Mouse (Mus musculus) heart, embryonic 15.5 days (tissue): ENCODE data around the gene Elmo3. TPM values are rescaled to one million over a fixed set of nuclear protein-coding genes. Genes with fewer than 3 reads are reported as not detected.

Experiments
- ATAC-seq: fragments of 200-750 bp; cut with Nextera tagmentation; replicated peaks from 2 replicates; pipeline ENCODE4 v1.8.0; 2017; ENCODE audit warnings: low read depth, moderate TSS enrichment; ENCODE audit not compliant: insufficient number of reproducible peaks, insufficient read depth, low FRiP score
- H3K27ac ChIP-seq: fragments of 300-500 bp; sonication (generic); 2 replicates; pipeline ENCODE4 v1.5.1; 2015; ENCODE audit warnings: mild to moderate bottlenecking, inconsistent platforms
- H3K27me3 ChIP-seq: fragments of 300-500 bp; sonication (generic); 2 replicates; pipeline ENCODE4 v1.6.1; 2015; ENCODE audit warnings: inconsistent platforms
- H3K36me3 ChIP-seq: fragments of 300-500 bp; sonication (generic); 2 replicates; pipeline ENCODE4 v1.6.1; 2015; ENCODE audit warnings: mild to moderate bottlenecking, inconsistent platforms
- H3K4me1 ChIP-seq: fragments of 300-500 bp; sonication (generic); replicated peaks from 2 replicates; pipeline ENCODE4 v1.6.1; 2015; ENCODE audit warnings: inconsistent platforms
- H3K4me2 ChIP-seq: fragments of 300-500 bp; sonication (generic); 2 replicates; pipeline ENCODE4 v1.6.1; 2015; ENCODE audit warnings: inconsistent platforms, mild to moderate bottlenecking, moderate library complexity
- H3K4me3 ChIP-seq: fragments of 300-500 bp; sonication (generic); 2 replicates; pipeline ENCODE4 v1.5.1; 2015; ENCODE audit warnings: mild to moderate bottlenecking, inconsistent platforms
- H3K9ac ChIP-seq: fragments of 300-500 bp; sonication (generic); 2 replicates; pipeline ENCODE4 v1.6.1; 2015; ENCODE audit warnings: mild to moderate bottlenecking, inconsistent platforms
- H3K9me3 ChIP-seq: fragments of 300-500 bp; sonication (generic); replicated peaks from 2 replicates; pipeline ENCODE4 v1.6.1; 2016; ENCODE audit warnings: inconsistent platforms
- WGBS: fragments of 180-500 bp; shearing (Covaris S2); methylation state at CpG from one replicate; pipeline ENCODE4 v1.1.7; 2015; ENCODE audit warnings: mixed read lengths; 5-methylcytosine and 5-hydroxymethylcytosine counted together
- polyA plus RNA-seq: library from polyadenylated mRNA; unstranded; fragments of >200 nt; fragmentation: Nextera tagmentation; extraction: Ambion mirVana; gene quantifications from 2 replicates; pipeline ENCODE4 v1.2.1, GENCODE M21; 2015

The Elmo3 gene
- polyA plus RNA-seq = 2.3 and 4.6 TPM in 2 replicates

- Histone ChIP-seq H3K27ac (peak within 1 kb of the TSS; percentile 68), H3K9me3 (no peaks in the 10 kb centered on the region), H3K36me3 (peaks cover 44% of the 10 kb centered on the region), H3K27me3 (no peaks in the 10 kb centered on the region), H3K9ac (peak within 1 kb of the TSS; percentile 56), H3K4me2 (peak within 1 kb of the TSS; percentile 83), H3K4me1 (peaks cover 35% of the 10 kb centered on the region), H3K4me3 (peak within 1 kb of the TSS; percentile 43)
- ATAC-seq = peak; percentile 54
- 7% methylated on average over 30 of the region's 30 CpGs for WGBS
These were observed at the start of gene Elmo3 for GRCm38 (mm10) chr8:105305211-105306145. Gene Elmo3 (plus strand): TSS chr8:105305601.

GRCm38 (mm10) chr8:105257318-105258114 lies 47.9 kb upstream of the Elmo3 start:
- no peak for ATAC-seq
- H3K9ac ChIP-seq = no peak overlapping the region
- 64% methylated on average over 7 of the region's 7 CpGs for WGBS
- H3K4me2 ChIP-seq = no peak overlapping the region
- peaks cover 42% of the 10 kb centered on the region for H3K4me1 ChIP-seq
- peaks cover 4% of the 10 kb centered on the region; the same call in 1 of the 2 replicates for H3K36me3 ChIP-seq
- H3K27me3 ChIP-seq = peaks cover 43% of the 10 kb centered on the region
- no peaks in the 10 kb centered on the region for H3K9me3 ChIP-seq
- H3K4me3 ChIP-seq = no peak overlapping the region
- no peak overlapping the region for H3K27ac ChIP-seq

DNA sequence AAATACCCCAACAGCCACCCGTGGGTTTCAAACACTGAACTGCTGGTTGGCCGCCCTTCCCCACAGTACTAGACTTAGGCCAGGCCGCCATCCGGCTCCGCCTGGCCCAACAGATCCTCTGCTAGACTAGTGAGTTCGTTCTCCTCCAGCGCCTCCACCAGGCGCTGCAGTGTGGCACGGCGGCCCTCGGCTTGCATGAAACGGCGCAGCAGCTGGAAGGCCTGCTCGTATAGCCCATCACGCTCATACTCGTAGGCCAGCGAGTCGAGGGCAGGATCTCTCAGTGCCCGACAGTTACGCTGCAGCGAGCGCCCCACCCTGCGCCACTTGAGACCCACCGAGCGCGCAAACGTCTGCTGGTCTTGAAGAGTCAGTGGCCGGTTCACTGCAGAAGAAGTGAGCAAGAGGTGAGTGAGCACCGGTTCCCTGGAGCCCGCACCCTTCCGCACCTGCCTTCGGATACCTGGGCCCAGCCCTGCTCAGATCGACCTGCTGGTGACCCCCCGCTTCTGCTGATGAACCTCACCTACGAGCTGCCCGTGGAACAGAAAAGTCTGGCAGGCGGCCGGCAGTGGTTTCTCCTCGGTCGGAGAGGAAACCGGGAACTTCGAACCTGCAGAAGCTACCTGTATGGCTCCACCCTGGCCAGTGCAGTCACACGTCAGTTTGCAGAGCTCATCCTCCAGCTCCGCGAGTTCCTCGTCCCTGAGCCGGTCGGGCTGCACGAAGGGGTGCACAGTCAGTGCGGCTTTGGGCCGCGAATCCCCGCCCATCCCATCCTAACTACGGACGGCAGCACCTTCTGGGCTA lies 46.3 kb upstream of the Elmo3 start:
- WGBS = 7% methylated on average over 55 of the region's 55 CpGs
- no peak overlapping the region for H3K27ac ChIP-seq
- no peaks in the 10 kb centered on the region for H3K36me3 ChIP-seq
- peaks cover 34% of the 10 kb centered on the region for H3K4me1 ChIP-seq
- H3K9me3 ChIP-seq = no peaks in the 10 kb centered on the region
- peaks cover 47% of the 10 kb centered on the region for H3K27me3 ChIP-seq
- H3K4me2 ChIP-seq = peak overlapping the region; percentile 89
- peak overlapping the region; percentile 48 for H3K9ac ChIP-seq
- ATAC-seq = no peak
- peak overlapping the region; percentile 51 for H3K4me3 ChIP-seq

GRCm38 (mm10) chr8:105259721-105260320 lies 45.6 kb upstream of the Elmo3 start:
- Histone ChIP-seq H3K4me2 (peak overlapping the region; percentile 89), H3K27me3 (peaks cover 47% of the 10 kb centered on the region), H3K9ac (peak overlapping the region; percentile 48), H3K4me3 (peak overlapping the region; percentile 51), H3K4me1 (peaks cover 33% of the 10 kb centered on the region), H3K27ac (no peak overlapping the region), H3K9me3 (no peaks in the 10 kb centered on the region), H3K36me3 (no peaks in the 10 kb centered on the region)
- no peak for ATAC-seq
- WGBS = 5% methylated on average over 30 of the region's 30 CpGs

DNA sequence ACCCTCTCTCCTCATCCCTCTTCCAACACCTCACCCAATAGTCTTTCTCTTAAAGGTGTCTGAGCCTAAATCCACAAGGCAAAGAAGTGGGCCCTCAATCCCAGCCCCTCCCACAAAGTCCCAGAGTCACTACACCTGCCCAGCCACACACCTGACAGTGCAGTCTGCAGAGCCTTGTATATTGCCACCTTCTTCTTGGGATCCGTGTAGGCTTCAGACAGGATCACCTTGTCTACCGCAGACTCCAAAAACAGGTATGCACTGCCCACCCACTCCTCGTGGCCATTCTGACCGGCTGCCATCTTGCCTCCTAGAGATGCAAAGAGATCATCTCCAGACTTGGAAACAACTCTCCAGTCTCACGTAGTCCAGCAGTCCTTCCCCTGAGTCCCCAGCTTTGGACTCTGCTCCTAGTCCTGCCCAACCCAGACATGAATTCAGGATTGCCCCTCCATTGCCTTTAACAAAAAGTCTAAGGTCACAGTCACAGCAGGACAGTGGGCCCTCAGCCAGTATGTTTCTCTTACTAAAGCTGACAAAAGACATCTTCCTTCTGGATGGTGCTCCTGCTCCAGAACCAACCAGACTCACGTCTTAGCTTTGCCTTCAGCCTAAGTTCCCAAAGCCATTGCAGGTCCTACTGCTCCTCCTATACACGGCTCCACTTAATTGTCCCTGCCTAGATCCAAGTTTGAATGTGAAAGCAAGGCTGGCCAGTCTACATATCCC lies 44.9 kb upstream of the Elmo3 start:
- Histone ChIP-seq H3K4me1 (peaks cover 30% of the 10 kb centered on the region), H3K9me3 (no peaks in the 10 kb centered on the region), H3K4me2 (no peak overlapping the region), H3K27ac (no peak overlapping the region), H3K9ac (no peak overlapping the region), H3K27me3 (peaks cover 44% of the 10 kb centered on the region), H3K4me3 (no peak overlapping the region), H3K36me3 (no peaks in the 10 kb centered on the region)
- ATAC-seq = no peak
- 71% methylated on average over 7 of the region's 7 CpGs for whole genome bisulfite sequencing

- Histone ChIP-seq H3K9me3 (no peaks in the 10 kb centered on the region), H3K27me3 (peaks cover 39% of the 10 kb centered on the region), H3K36me3 (no peaks in the 10 kb centered on the region), H3K4me1 (peaks cover 30% of the 10 kb centered on the region), H3K4me2 (no peak overlapping the region), H3K27ac (no peak overlapping the region), H3K4me3 (no peak overlapping the region), H3K9ac (no peak overlapping the region)
- ATAC-seq = no peak
- WGBS = 86% methylated on average over 12 of the region's 12 CpGs
These were observed 43.9 kb upstream of the Elmo3 start for GRCm38 (mm10) chr8:105261326-105261980.

- Histone ChIP-seq H3K36me3 (0 out of 2 replicates have a peak, but pooled peaks cover 3% of the 10 kb centered on the region), H3K4me3 (peak overlapping the region; percentile 79), H3K4me2 (peak overlapping the region; percentile 80), H3K27ac (no peak overlapping the region), H3K4me1 (peaks cover 35% of the 10 kb centered on the region), H3K9me3 (no peaks in the 10 kb centered on the region), H3K27me3 (peaks cover 52% of the 10 kb centered on the region), H3K9ac (no peak overlapping the region)
- ATAC-seq = no peak
- WGBS = 40% methylated on average over 16 of the region's 16 CpGs
These were observed 42.0 kb upstream of the Elmo3 start for GRCm38 (mm10) chr8:105263244-105263912.

GRCm38 (mm10) chr8:105264024-105264982 lies 41.1 kb upstream of the Elmo3 start, which contains the start of the genes Tradd and Fbxl8:
Gene Tradd (minus strand): TSS chr8:105264609.
Gene Fbxl8 (plus strand): TSS chr8:105264648.
- H3K4me1 ChIP-seq = peaks cover 36% of the 10 kb centered on the region
- H3K9me3 ChIP-seq = no peaks in the 10 kb centered on the region
- peak within 1 kb of the TSS; percentile 79 for H3K4me3 ChIP-seq
- H3K27me3 ChIP-seq = peaks cover 52% of the 10 kb centered on the region
- H3K27ac ChIP-seq = no peak within 1 kb of the TSS
- H3K9ac ChIP-seq = peak within 1 kb of the TSS; percentile 62
- 1% methylated on average over 54 of the region's 54 CpGs for WGBS
- ATAC-seq = peak; percentile 51; the same call in 1 of the 2 replicates
- H3K36me3 ChIP-seq = 0 out of 2 replicates have a peak, but pooled peaks cover 3% of the 10 kb centered on the region
- peak within 1 kb of the TSS; percentile 80 for H3K4me2 ChIP-seq
